Mouse (Mus musculus) ES-Bruce4 (cell line): ENCODE results near the gene Olfr307.

Source experiments
- CTCF ChIP-seq: IDR thresholded peaks from one replicate; pipeline ENCODE4 v1.8.1; 2011; ENCODE audit warnings: low read depth, low read length
- EP300 ChIP-seq: IDR thresholded peaks from 2 replicates; pipeline ENCODE4 v1.6.1; 2011; ENCODE audit warnings: low read depth, low read length; ENCODE audit not compliant: insufficient read depth

DNA sequence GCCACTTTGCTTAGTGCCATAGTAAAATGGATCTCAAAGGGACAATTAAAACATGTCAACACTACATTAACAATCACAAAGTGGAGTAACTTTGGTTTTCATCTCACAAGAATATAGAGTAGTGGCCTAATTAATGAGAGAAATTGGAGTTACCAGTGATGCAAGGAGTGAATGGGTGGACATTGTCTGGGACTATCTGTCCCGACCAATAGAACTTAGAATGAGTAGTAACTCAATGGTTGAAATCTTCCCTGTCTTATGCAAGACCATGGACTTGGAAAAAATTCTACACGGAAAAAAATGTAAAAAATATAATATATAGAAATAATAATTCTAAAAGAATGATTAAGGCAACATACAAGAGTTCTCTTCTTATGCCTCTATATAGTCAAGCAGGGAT lies 23.8 kb downstream of the Olfr307 start, which contains the start of gene Olfr309:
- no peak for TF ChIP-seq EP300
- TF ChIP-seq CTCF, result no peak
